Mouse (Mus musculus): ENCODE data around the gene Klhdc8b.
A peak's percentile ranks its signal among the peaks of the same experiment; 100 is the strongest.

The Klhdc8b gene

DNA sequence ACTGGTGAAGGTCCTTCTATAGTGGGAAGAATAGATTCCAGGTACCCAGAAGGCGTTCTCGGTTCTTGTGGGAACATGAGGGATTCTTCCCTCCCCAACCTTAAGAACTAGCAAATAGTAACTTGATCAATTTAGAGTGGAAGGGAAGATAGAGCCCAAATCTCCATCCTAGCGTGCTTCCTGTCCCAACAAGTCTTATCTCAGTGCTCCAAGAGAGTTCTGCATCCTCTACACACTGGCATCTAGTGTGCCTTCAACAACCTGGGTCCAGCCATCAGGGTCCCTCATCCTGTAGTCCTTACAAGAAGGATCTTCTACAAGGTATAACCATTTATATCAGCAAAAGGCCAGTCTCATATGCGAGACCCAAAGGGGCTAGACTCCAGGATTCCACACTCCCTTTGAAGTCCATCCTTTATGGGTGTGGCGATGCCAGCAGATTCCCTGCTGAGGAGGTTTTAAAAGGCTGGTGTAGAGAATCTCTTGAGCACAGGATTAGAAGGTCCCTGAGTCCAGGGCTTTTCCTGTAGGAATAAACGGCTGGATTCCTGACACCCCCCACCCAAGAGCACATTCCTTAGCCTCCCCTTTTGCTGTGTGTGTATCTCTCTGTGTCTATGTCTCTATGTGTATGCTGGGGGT, 9.7 kb downstream of the Klhdc8b start:
- DNase-seq (ENCODE audit: low spot score): no peak

DNA sequence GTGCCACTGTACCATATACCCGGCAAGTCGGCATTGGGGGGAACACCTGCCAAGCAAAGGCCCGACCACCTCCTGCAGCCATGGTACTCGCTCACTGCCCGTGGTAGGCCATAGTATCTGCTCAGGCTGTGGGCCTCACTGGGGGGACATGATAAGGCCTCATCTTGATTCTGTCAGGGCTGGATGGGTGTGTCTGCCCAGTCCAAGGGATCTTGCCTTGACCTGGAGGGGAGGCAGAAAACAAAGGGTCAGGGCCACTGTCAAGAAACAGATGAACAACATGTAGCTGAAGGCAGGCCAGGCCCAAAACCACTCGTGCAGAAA, 10.2 kb downstream of the Klhdc8b start:
- no peak for DNase-seq (ENCODE audit: low spot score)

DNA sequence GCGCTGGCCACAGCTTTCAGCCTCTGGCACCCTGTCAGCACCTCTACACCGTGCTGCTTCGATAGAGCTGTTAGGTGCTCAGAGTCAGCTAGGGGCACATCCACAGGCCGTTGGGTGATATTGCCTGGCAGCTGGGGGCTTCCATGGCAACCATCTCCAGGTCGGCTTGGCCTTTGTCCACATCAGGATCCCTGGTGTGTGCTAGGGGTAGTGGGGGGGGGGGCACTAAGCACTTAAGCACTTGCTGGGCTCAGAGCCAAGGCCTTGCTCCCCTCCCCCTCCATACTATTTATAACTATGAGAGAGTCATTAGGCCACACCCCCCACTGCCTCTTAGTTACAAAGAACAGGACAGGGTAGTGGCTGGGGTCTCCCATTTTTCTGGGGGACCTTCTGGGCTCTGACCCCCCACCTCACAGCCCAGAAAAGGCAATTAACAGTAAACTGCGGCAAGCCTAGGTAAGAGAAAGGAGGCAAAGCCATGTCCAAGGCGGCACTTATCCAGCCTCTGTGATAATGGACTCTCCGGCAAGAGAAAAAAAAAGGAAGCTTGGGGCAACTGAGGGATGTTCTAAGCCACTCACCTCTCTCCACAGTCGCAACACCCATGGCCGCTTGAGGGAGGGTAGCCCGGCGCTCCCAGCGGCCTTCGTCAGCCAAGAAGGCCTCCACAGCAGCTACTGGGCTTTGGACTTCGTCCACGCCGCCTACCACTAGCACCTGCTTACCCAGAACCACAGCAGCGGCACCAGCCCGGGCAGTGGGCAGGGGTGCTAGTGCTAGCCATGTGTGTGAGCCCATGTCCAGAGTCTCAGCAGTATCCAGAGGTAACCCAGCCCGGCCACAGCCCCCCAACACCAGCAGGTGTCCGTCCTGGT, 10.8 kb downstream of the Klhdc8b start:
- DNase-seq (ENCODE audit: low spot score): no peak

DNA sequence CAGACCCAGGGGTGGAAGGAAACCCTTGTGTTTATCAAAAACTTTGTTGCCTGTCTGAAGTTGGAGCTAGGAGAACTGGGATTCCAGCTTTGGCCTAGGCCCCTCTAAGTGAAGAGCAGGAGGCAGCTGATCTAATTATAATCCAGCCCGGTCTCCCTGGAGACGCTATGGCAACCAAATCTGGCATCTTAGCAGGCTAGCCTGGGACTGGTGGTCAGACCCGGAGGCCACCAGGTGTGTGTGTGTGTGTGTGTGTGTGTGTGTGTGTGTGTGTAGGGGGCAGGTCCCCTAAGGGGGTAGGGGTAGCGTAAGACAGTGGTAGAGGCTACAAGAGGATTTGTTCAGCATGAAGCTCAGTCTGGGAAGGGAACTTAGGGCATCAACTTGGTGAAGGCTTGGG, 11.5 kb downstream of the Klhdc8b start:
- no peak for DNase-seq (ENCODE audit: low spot score)

DNA sequence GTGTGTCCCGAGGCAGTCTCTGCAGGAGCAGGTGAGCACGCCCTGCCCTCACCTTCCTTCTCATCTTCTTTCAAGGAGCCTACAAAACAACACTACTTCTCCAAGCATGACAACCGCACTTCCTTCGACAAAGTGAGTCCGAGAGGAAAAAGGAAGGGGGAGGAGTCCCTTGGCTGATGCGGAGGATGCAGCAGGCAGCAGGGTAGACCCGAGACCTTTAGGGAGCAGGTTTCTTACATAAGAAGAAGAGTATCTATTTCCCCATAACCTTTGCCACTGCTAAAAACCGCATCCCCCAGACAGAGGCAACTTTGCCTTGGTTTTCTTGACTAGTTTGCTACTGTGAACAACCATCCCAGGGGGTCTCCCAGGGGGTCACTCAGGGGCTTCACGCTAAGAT, 16.3 kb downstream of the Klhdc8b start:
- DNase-seq (ENCODE audit: low spot score): no peak

DNA sequence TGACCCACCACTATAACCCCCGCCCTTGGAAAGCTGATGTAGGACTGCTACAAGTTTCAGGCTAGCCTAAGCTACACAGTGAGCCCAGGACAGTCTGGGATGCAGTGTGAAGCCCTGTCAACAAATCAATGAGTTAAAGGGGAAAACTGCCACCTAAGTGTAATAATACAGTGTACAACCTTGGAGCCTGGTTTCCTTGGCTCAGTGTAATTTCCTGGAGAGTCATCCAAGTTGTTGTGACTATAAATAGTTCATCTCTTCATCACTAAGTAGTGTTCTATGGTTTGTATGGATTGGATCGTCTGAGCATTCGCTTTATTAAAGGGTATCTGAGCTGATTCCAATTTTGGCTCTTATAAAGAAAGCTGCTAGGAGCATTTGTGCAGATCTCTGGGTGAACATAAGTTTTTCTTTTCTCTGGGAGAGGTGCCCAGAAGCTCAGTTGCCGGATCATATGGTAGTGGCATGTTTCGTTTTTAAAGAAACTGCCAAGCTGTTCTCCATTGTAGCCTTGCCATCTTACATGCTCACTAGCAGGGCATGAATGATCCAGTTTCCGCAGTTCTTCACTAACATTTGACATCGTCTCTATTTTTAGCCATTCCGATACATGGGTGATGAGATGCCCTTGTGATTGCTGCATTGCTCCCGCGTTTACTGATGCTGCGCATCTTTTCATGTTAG, 20.0 kb downstream of the Klhdc8b start:
- no peak for DNase-seq (ENCODE audit: low spot score)

DNA sequence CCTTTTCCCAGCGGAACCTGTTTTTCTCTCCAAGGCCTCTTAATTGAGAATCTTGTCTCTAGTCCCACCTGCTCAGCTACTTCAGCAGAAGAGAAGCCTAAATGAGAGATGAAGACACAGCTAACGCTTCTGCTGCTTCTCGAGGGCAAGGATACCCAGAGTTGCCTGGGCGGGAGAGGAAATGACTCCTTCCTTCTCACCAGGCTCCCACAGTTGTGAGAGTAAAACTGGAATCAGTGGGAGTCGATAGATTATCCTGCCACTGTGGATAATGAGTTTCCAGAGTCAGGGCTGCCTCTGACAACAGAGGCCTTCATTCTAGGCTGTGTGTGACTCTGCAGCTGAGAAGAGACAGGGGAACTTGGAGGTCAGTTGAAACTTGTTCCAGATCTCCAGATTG, 20.9 kb downstream of the Klhdc8b start:
- no peak for DNase-seq (ENCODE audit: low spot score)

DNA sequence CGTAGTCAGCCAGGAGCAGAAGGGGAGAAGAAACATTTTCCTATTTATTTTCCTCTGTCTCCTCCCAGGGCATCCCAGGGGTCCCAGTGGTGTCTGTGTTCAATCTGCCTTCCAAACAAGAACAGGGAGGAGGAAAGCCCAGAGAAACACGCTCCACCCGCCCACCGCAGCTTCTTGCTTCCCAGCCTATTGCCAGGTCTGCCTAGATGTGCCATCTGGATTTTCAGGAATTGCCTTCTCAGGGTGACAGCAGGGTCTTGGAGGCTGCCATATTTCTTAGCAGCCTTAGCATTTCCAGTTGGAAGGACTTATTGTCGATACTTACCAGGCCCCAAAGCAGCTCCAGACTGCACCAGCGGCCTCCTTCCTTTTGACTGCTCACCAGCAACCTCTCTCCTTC, 22.2 kb downstream of the Klhdc8b start:
- DNase-seq (ENCODE audit: low spot score): no peak

DNA sequence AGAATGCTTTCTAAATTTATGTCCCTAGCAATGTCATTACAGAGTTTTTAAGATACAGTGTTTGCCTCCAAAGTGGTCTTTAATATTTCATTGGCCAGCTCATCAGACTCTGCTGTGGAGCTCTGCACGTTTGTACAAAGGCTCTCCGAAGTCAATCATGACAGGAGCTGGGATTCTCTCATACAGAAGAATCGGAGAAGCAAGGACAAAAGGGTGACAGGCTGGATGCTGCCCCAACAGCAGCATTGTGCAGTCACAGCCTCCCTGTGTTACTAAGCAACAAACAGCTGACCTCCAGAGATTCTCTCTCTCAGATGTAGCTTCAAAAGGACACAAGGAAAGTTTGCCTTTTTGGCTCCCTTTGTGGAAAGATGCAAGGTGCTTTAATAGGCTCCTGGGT, 25.2 kb downstream of the Klhdc8b start, which contains the start of gene BC048562:
BC048562 (plus strand) TSS at position 301 of the 400 bp plus-strand sequence.
- DNase-seq (ENCODE audit: low spot score): no peak

DNA sequence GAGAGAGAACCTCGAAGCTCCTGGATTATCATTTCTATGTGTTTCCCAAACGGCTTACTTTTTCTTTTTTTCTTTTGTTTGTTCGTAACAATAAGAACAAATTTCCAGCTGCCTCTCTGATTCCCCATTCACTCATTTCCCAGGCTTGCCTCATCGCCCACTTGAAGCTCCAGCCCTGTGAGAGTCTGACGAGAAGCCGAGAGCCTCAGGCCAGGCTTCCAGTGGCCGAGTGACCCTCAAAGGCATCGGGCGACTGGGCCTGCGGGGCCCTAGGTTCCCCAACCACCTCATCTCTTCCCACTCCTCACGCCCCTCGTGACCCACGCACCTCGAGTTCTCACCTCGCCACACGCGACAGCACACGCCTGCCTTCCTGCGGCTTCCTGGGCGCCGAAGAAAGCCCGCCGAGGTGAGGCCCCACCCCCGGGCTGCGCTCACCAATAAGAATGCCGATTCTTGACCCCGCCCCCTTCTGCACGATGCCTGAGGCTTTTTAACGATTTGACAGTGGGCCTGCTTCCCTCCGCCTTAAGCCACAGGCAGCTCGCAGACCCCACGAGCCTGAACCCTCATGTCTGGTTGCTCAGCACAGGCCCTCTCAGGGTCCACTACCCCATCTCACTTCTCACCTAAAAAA, 29.8 kb downstream of the Klhdc8b start:
- DNase-seq (ENCODE audit: low spot score): no peak

DNA sequence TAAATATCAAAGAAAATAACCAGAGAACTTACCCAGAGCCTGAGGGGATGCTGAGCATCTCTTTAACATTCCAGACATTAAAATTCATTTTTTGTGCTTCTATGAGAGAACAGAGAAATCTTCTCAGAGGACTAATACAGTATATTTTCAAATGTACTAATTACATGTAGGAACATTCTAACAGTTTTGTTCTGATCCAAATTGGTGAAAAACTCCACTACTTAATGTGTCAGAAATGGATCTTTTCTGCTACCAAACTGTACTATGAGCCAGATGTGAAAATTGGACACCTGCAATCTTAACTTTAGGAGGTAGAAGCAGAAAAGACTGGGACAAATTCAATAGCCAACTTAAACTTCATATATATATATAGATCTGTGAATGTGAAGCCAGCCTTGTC, 33.0 kb downstream of the Klhdc8b start, which contains the start of gene Ccdc36:
Ccdc36 (minus strand) TSS at position 101 of the 400 bp plus-strand sequence.
- DNase-seq (ENCODE audit: low spot score): no peak

DNA sequence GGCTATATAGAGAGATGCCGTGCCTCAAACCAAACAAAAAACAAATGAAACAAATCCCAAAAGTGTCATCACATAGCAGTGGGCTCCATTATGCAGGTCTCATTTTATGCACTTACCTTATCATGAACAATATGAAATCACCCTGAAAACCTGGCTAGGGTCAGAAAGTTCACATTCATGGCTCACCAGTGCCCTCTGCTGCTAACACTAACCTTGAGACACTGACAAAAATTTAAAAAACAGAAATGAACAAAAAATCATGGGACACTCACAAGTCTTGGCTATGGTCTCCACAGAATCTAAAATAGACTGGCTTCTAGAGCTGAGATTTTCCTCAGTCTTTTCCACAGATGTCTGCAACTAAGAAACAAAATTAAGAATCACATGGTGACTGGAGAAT, 49.2 kb downstream of the Klhdc8b start:
- DNase-seq (ENCODE audit: low spot score): peak; percentile 21

DNA sequence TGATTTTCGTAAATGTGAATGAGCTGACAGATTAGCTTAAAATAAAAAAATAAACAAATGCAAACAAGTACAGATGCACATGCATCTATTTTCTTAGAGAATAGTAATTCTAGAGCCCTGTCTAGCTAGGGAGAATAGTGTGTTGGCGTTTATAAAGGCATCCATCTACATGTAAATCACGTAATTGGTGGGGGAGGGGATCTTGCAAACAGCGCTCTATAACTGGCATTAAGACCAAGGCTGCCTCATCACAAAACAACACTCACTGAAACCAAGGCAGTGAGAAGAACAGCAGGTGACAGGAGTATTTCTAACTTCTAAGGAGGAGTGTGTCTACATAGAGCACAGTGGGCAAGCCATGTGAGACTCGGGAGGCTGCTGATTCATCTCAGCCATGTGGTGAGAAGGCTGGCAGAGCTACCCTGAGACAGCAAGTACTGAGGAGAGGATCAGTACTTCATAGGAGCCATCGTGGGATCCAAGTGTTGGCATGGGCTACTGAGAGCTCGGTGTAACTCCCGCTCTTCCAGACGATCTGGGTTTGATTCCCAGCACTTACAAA, 49.9 kb downstream of the Klhdc8b start:
- DNase-seq (ENCODE audit: low spot score): no peak

DNA sequence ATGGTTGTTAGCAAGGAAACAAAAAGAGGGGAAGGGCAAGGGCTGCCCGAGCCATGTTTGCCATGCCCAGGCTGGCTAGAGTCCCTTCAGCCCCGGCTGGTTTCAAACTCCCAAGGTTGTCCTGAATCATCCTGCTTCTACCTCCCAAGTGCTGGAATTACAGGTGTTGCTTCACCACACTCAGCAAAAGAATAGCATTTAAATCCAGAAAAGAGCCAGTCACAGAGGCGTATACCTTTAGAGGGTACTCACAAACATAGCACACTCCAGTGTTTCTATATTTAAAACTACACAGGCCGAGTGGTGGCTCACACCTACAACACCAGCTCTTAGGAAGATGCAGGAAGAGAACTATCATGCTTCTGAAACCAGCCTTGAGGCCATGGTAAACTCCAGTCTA, 51.8 kb downstream of the Klhdc8b start:
- no peak for DNase-seq (ENCODE audit: low spot score)

DNA sequence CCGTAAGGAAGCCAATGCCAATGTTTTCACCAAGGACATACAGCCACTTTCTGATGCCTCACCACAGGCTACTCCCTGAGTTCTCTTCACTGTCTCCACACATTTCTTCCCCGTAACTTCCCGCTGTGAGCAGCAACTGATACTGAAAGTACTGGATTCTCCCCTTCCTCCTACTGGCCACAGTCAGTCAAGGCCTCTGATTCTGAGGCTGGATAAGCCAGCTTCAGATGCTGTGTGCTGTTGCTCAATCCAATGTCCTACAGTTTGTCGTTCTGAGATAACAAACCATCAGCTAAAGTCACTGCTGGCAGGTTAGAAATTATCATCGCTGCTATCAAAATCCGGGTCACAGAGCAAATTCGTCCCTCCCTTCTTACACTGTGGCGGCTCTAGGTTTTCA, 56.9 kb downstream of the Klhdc8b start:
- no peak for DNase-seq (ENCODE audit: low spot score)

DNA sequence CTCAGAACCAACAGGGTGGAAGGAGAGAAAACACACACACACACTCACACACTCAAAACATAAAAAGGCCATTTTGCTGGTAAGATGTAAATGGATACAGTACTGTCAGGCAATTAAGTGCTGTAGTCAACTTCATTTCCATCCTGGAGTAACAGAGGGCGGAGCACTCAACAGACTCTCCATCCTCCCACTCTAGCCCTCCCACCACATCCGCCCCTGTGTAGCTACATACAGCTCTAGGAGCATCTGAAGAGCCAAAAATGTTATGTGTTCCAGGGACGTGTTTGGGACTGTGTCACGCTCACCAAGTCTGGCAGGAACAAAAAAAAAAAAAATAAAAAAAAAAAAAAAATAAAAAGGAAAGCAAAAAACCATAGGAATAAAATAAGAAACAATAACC, 58.3 kb downstream of the Klhdc8b start:
- no peak for DNase-seq (ENCODE audit: low spot score)

DNA sequence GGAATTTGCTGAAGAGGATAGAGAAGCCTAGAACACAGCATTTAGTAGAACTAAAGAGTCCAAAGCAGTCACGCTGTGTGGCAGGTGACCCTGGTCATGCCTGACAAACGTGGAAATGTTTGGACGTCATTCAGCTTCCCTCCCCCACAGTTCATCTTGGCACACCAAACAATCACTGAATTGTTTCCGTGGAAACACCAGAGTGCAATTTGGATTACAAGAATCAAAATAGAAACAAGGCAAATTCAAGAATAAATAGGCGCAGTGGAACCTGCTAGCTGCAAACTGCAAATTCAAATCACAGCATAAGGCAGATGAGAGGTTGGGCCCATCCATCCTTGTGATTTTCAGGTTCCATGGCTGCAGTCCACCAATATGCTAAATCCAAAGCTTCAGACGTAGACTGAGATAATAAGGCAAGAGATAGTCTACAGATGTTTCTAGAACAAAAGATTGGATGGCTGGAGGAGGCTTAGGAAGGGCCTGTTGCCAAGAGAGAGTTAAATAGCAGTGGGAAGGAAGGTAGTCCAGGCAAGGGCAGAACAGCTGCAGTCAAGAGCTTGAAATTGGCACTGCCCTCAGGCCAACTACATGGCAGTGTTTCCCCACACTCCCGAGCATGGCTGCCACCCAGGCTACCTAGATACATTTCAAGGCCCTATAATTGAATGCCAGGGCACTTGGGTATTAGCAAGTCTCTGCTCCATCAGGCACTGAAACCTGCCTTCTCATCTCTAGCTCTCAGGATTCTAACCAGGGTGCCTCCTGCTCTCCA, 60.0 kb downstream of the Klhdc8b start:
- no peak for DNase-seq (ENCODE audit: low spot score)

DNA sequence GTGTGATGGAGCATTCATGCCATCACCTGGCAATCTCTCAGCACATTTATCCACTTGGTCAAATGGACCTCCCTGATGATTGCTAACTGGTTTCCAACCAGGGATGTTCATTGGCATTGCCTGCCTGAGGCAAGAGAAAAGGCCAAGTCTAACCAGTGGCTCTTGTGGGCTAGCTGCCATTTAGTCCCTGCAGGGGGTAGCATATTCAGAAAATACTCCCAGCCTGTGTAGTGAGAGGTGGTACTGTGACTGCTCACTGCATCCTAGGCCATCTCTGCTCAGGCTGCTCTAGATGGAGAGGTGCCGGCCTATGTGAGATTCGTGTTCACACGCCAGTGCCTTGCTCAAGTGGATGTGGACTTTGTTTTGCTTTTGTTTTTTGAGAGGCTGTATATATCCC, 63.1 kb downstream of the Klhdc8b start:
- DNase-seq (ENCODE audit: low spot score): no peak
